Mouse (Mus musculus) lung, postnatal 0 days (tissue): ENCODE measurements around the gene Farsb. TPM values are rescaled to one million over a fixed set of nuclear protein-coding genes. Genes with fewer than 3 reads are reported as not detected.

Source experiments
- ATAC-seq: fragments of 200-750 bp; cut with Nextera tagmentation; 2 replicates; pipeline ENCODE4 v1.8.0; 2017; ENCODE audit warnings: moderate library complexity
- DNase-seq: peaks from one replicate; pipeline ENCODE4 v3.0.0-alpha.2; 2016; ENCODE audit warnings: low spot score
- H3K27ac ChIP-seq: fragments of 300-500 bp; sonication (generic); 2 replicates; pipeline ENCODE4 v1.5.1; 2014; ENCODE audit warnings: antibody characterized with exemption, mild to moderate bottlenecking, low read length, mixed read lengths
- H3K27me3 ChIP-seq: fragments of 300-500 bp; sonication (generic); replicated peaks from 2 replicates; pipeline ENCODE4 v1.6.1; 2014; ENCODE audit warnings: low read length, mixed read lengths; ENCODE audit not compliant: insufficient read depth
- H3K36me3 ChIP-seq: fragments of 300-500 bp; sonication (generic); 2 replicates; pipeline ENCODE4 v1.6.1; 2014; ENCODE audit warnings: low read length, mixed read lengths; ENCODE audit not compliant: insufficient read depth
- H3K4me1 ChIP-seq: fragments of 300-500 bp; sonication (generic); 2 replicates; pipeline ENCODE4 v1.6.1; 2014; ENCODE audit warnings: antibody characterized with exemption, low read depth, low read length, mixed read lengths; ENCODE audit not compliant: insufficient read depth
- H3K4me2 ChIP-seq: fragments of 300-500 bp; sonication (generic); replicated peaks from 2 replicates; pipeline ENCODE4 v1.6.1; 2014; ENCODE audit warnings: low read depth, mild to moderate bottlenecking, low read length, moderate library complexity, mixed read lengths
- H3K4me3 ChIP-seq: fragments of 300-500 bp; sonication (generic); 2 replicates; pipeline ENCODE4 v1.5.1; 2014; ENCODE audit warnings: low read depth, low read length
- H3K9ac ChIP-seq: fragments of 300-500 bp; sonication (generic); replicated peaks from 2 replicates; pipeline ENCODE4 v1.6.1; 2014; ENCODE audit warnings: low read depth, mild to moderate bottlenecking
- H3K9me3 ChIP-seq: fragments of 300-500 bp; sonication (generic); 2 replicates; pipeline ENCODE4 v1.6.1; 2016; ENCODE audit warnings: low read length, mixed read lengths
- CTCF ChIP-seq: IDR thresholded peaks from 2 replicates; pipeline ENCODE4 v1.5.1; 2016; ENCODE audit warnings: antibody characterized with exemption, mild to moderate bottlenecking
- EP300 ChIP-seq: IDR thresholded peaks from 2 replicates; pipeline ENCODE4 v1.6.1; 2016; ENCODE audit warnings: antibody characterized with exemption, mild to moderate bottlenecking, control low read depth
- WGBS: fragments of 180-500 bp; shearing (Covaris S2); extraction: QIAGEN DNeasy Blood & Tissue Kit; methylation state at CpG from one replicate; pipeline ENCODE4 v1.1.7; 2014; 5-methylcytosine and 5-hydroxymethylcytosine counted together
- polyA plus RNA-seq: library from polyadenylated mRNA; unstranded; fragments of >200 nt; fragmentation: Nextera tagmentation; extraction: Ambion mirVana; gene quantifications from 2 replicates; pipeline ENCODE4 v1.2.1, GENCODE M21; 2015

The Farsb gene
- polyA plus RNA-seq, 1 experiment from 2014 or later = 41.8 TPM

DNA sequence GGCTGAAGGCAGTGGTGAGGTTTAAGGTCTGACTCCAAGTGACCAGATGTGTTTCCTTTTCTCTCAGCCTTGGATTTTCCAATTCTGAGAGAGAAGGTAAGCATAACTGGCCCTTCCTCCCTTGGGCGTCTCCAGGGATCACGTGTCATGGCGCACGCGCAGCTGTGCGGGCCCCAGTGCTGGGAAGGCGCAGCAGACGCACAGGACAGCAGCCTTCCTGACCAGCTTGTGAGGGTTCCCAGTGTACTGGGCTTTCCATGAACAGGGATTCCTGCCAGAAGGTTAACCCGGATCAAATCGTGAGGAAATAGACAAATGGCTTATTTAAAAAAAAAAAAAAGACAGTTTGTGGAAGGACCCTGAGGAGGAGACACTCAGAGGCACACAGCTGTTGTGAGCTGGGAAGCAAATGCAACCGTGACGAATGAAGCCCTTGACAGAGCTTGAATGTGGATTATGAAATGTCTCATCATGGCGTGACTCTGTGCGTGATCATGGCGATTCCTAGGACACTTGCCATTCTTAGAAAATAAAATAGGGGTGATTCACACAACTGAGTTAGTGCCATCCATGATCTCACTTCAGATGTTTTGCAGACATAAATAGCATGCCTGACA is 43.6 kb upstream of the Farsb start:
- Histone ChIP-seq H3K36me3 (no peaks in the 10 kb centered on the region), H3K4me2 (no peak overlapping the region), H3K4me3 (no peak overlapping the region), H3K9me3 (no peaks in the 10 kb centered on the region), H3K9ac (no peak overlapping the region), H3K27me3 (no peaks in the 10 kb centered on the region), H3K27ac (no peak overlapping the region), H3K4me1 (no peaks in the 10 kb centered on the region)
- ATAC-seq (peak; percentile 82), DNase-seq (peak; percentile 83)
- TF ChIP-seq CTCF (no peak), EP300 (no peak)
- 63% methylated on average over 15 of the region's 15 CpGs for WGBS

DNA sequence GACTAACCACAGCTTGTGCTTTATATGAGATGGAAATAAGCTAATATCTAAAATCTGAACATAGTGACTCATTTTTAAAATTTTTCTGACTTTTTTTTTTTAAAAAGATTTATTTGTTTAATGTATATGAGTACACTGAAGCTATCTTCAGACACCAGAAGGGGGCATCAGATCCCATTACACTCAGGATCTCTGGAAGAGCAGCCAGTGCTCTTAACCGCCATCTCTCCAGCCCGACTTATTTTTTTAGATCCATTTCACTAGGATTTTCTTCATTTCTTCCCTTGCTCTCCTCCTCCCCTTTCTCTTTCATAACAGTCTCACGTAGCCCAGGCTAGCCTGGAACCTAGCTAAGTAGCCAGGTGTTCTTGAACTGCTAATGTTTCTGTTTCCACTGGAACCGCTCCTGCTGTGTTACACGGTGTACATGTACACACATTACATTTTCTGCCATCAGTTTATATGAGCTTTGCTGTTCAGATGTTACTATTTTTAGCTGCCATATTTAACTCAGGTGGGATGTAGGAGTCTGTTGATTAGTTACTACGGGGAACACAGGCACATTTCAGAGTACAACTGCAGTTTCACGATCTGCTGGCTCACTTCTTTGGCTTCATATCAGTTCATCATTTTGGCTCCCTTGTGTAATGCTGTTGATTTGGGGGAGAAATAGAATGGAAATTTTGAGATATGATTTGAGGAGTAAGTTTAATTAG is 42.0 kb upstream of the Farsb start:
- Histone ChIP-seq H3K4me1 (no peaks in the 10 kb centered on the region), H3K9me3 (no peaks in the 10 kb centered on the region), H3K4me3 (no peak overlapping the region), H3K27me3 (no peaks in the 10 kb centered on the region), H3K27ac (no peak overlapping the region), H3K36me3 (no peaks in the 10 kb centered on the region), H3K9ac (no peak overlapping the region), H3K4me2 (no peak overlapping the region)
- DNase-seq (no peak), ATAC-seq (no peak)
- 65% methylated on average over 7 of the region's 7 CpGs for WGBS
- TF ChIP-seq CTCF = no peak
- no peak for TF ChIP-seq EP300

DNA sequence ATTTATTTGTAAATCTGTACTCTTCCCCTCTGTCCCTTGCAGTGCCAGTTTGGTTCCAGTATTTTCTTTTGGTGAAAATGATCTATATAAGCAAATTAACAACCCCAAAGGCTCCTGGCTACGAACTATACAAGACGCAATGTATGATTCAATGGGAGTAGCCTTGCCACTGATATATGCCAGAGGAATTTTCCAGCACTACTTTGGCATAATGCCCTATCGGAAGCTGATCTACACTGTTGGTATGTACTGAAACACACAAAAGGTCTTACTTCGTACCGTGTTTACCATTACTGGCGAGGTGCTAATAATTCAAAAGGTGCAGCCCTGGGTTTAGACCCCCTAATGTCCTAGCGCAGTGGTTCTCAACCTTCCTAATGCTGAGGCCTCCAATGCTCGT is 40.3 kb upstream of the Farsb start:
- H3K36me3 ChIP-seq = no peaks in the 10 kb centered on the region
- H3K27me3 ChIP-seq = no peaks in the 10 kb centered on the region
- H3K4me3 ChIP-seq = no peak overlapping the region
- no peak overlapping the region for H3K27ac ChIP-seq
- no peak for ATAC-seq
- H3K4me2 ChIP-seq = no peak overlapping the region
- H3K4me1 ChIP-seq = no peaks in the 10 kb centered on the region
- no peak for TF ChIP-seq EP300
- TF ChIP-seq CTCF = no peak
- H3K9ac ChIP-seq = no peak overlapping the region
- 82% methylated on average over 8 of the region's 8 CpGs for WGBS
- no peaks in the 10 kb centered on the region for H3K9me3 ChIP-seq
- DNase-seq = no peak

GRCm38 (mm10) chr1:78528356-78528755 is 39.7 kb upstream of the Farsb start:
- H3K4me3 ChIP-seq = no peak overlapping the region
- H3K27ac ChIP-seq = no peak overlapping the region
- TF ChIP-seq CTCF (no peak), EP300 (no peak)
- no peak overlapping the region for H3K9ac ChIP-seq
- no peaks in the 10 kb centered on the region for H3K36me3 ChIP-seq
- no peak for DNase-seq
- no peak for ATAC-seq
- H3K4me1 ChIP-seq = no peaks in the 10 kb centered on the region
- H3K27me3 ChIP-seq = no peaks in the 10 kb centered on the region
- H3K4me2 ChIP-seq = no peak overlapping the region
- no peaks in the 10 kb centered on the region for H3K9me3 ChIP-seq
- WGBS = 88% methylated on average over 3 of the region's 3 CpGs

DNA sequence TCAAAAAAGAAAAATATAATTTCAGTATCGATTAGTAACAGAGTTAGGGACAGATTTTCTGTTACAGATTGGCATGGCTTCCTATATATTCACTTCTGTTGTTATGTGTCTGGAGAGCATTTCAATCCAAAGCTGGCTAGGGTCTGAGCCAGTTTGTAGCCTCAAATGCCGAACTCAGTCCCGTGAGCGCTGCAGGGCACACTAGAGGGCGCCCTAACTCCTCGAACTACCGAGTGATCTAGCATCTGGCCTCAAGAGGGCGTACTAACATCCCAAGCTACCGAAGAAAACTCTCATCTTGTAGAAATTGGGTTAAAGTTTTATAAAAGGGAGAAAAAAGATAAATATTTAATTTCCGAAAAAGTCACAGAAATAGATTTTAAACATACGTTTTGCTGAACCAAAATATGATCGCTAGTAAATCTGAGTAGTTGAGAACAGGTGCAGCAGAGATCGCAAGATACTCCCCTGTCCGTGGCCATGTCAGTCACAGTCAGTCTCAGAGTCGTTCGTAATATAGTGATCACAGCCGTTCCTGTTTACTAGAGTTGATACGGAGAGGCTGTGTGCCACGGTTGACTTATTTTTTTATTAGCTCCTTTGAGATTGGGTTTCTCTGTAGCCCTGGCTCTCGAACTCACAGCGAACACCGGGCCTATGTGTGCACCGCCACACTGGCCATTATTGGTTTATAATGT is 36.6 kb upstream of the Farsb start:
- no peak overlapping the region for H3K4me2 ChIP-seq
- no peaks in the 10 kb centered on the region for H3K9me3 ChIP-seq
- no peaks in the 10 kb centered on the region for H3K36me3 ChIP-seq
- H3K4me1 ChIP-seq = no peaks in the 10 kb centered on the region
- H3K27ac ChIP-seq = no peak overlapping the region
- H3K27me3 ChIP-seq = no peaks in the 10 kb centered on the region
- H3K4me3 ChIP-seq = no peak overlapping the region
- TF ChIP-seq CTCF (peak; percentile 94), EP300 (no peak)
- WGBS = 46% methylated on average over 23 of the region's 23 CpGs
- no peak overlapping the region for H3K9ac ChIP-seq
- peak; percentile 73 for DNase-seq
- ATAC-seq = no peak

GRCm38 (mm10) chr1:78518907-78519306 is 30.2 kb upstream of the Farsb start:
- Histone ChIP-seq H3K4me2 (no peak overlapping the region), H3K9ac (no peak overlapping the region), H3K27ac (no peak overlapping the region), H3K36me3 (no peaks in the 10 kb centered on the region), H3K27me3 (no peaks in the 10 kb centered on the region), H3K9me3 (no peaks in the 10 kb centered on the region), H3K4me1 (no peaks in the 10 kb centered on the region), H3K4me3 (no peak overlapping the region)
- no peak for TF ChIP-seq CTCF
- TF ChIP-seq EP300 = no peak
- DNase-seq (no peak), ATAC-seq (no peak)
- 69% methylated on average over 7 of the region's 7 CpGs for WGBS
